28 mouse cellular contexts compared by ENCODE assay signal in genomic region chr8:10798444-10798843, GRCm38 (mm10).
"Had no signal": no experiment of that assay in that cellular context is flagged by ENCODE, and none has a peak within 500 bp of the region (broad histone marks: within the 10 kb centered on the region; RNA-seq: fewer than 3 reads in every experiment).

No protein-coding gene starts in this region.

- DNase-seq: gastrocnemius, adult 2 months; gastrocnemius, postnatal 10 days; gastrocnemius, postnatal 25 days; heart, adult 18-20 months; heart, postnatal 14 days; heart, postnatal 36 days; kidney, adult 11 months; kidney, adult 2 months; kidney, adult 9 months; kidney, postnatal 14 days; kidney, postnatal 36 days; layer of hippocampus, adult 9-11 months; layer of hippocampus, postnatal 36 days; liver; liver, embryonic 13.5 days had no signal

- ATAC-seq: hindbrain, postnatal 0 days; intestine, embryonic 16.5 days had no signal

- H3K9ac ChIP-seq: heart, embryonic 13.5 days; heart, embryonic 15.5 days; hindbrain, embryonic 13.5 days; hindbrain, embryonic 15.5 days; kidney, embryonic 15.5 days; limb, embryonic 12.5 days; liver, embryonic 13.5 days; liver, embryonic 15.5 days had no signal

- H3K36me3 ChIP-seq: heart, embryonic 10.5 days; heart, embryonic 13.5 days; heart, embryonic 15.5 days; hindbrain, embryonic 13.5 days; hindbrain, embryonic 15.5 days; kidney, embryonic 15.5 days; limb, embryonic 10.5 days; limb, embryonic 12.5 days; liver, embryonic 13.5 days; liver, embryonic 15.5 days had no signal

- H3K4me3 ChIP-seq: gastrocnemius, adult 2 months; heart, embryonic 10.5 days; heart, embryonic 13.5 days; heart, embryonic 15.5 days; hindbrain, embryonic 13.5 days; hindbrain, embryonic 15.5 days; kidney, embryonic 15.5 days; limb, embryonic 10.5 days; limb, embryonic 12.5 days; liver, embryonic 13.5 days; liver, embryonic 15.5 days had no signal

- H3K27ac ChIP-seq: gastrocnemius, adult 2 months; heart, embryonic 10.5 days; heart, embryonic 13.5 days; heart, embryonic 15.5 days; hindbrain, embryonic 13.5 days; hindbrain, embryonic 15.5 days; hindbrain, postnatal 0 days; kidney, embryonic 15.5 days; kidney, postnatal 0 days; limb, embryonic 10.5 days; limb, embryonic 12.5 days; liver, embryonic 13.5 days; liver, embryonic 15.5 days had no signal

- H3K4me2 ChIP-seq: heart, embryonic 13.5 days; heart, embryonic 15.5 days; hindbrain, embryonic 13.5 days; hindbrain, embryonic 15.5 days; kidney, embryonic 15.5 days; limb, embryonic 12.5 days; liver, embryonic 11.5 days; liver, embryonic 13.5 days; liver, embryonic 15.5 days had no signal

- H3K9me3 ChIP-seq: heart, embryonic 10.5 days; heart, embryonic 13.5 days; heart, embryonic 15.5 days; hindbrain, embryonic 13.5 days; hindbrain, embryonic 15.5 days; kidney, embryonic 15.5 days; limb, embryonic 10.5 days; limb, embryonic 12.5 days; liver, embryonic 13.5 days; liver, embryonic 15.5 days had no signal

- H3K4me1 ChIP-seq: kidney, embryonic 15.5 days; liver, embryonic 13.5 days; liver, embryonic 15.5 days had no signal

- H3K27me3 ChIP-seq: heart, embryonic 13.5 days; heart, embryonic 15.5 days; hindbrain, embryonic 13.5 days; hindbrain, embryonic 15.5 days; kidney, embryonic 15.5 days; limb, embryonic 12.5 days; liver, embryonic 13.5 days; liver, embryonic 15.5 days had no signal
